Comparison of ENCODE assay signal across 9 mouse cellular contexts in genomic region chr17:3200328-3200727, GRCm38 (mm10).
A peak's percentile ranks its signal among the peaks of the same experiment; 100 is the strongest.
DNase-seq lines count a peak whose midpoint lies in the region; ATAC-seq lines count a peak whose summit lies in the region.
"Had no signal": no experiment of that assay in that cellular context is flagged by ENCODE, and none has a peak within 500 bp of the region (broad histone marks: within the 10 kb centered on the region; RNA-seq: fewer than 3 reads in every experiment).

No protein-coding gene starts in this region.

- intact Hi-C loops in heart, postnatal 10 days (cut with DNase I): no loop called here

- no peaks in the 10 kb centered on the region for H3K9me3 ChIP-seq in midbrain, embryonic 13.5 days
- no peaks in the 10 kb centered on the region for H3K9me3 ChIP-seq in midbrain, embryonic 16.5 days (replicated peaks; ENCODE audit: control insufficient read depth, low read length, poor library complexity, severe bottlenecking)
- H3K9me3 ChIP-seq: lung, embryonic 15.5 days had no signal

- 95% methylated on average over 8 of the region's 8 CpGs for whole genome bisulfite sequencing in midbrain, embryonic 13.5 days
- WGBS in midbrain, embryonic 16.5 days: 86% methylated on average over 8 of the region's 8 CpGs

- H3K27me3 ChIP-seq in midbrain, embryonic 13.5 days: no peaks in the 10 kb centered on the region
- H3K27me3 ChIP-seq in midbrain, embryonic 16.5 days (ENCODE audit: control insufficient read depth, insufficient read depth, low read depth, low read length): no peaks in the 10 kb centered on the region
- H3K27me3 ChIP-seq: lung, embryonic 15.5 days had no signal

- no peak overlapping the region for H3K9ac ChIP-seq in midbrain, embryonic 13.5 days (replicated peaks)
- H3K9ac ChIP-seq in midbrain, embryonic 16.5 days (ENCODE audit: low read depth, low read length): no peak overlapping the region
- H3K9ac ChIP-seq: lung, embryonic 15.5 days had no signal

- ATAC-seq in midbrain, embryonic 13.5 days: 0 out of 2 replicates have a peak, but pooled peaks have one; percentile 14
- no peak for ATAC-seq in midbrain, embryonic 16.5 days
- no peak for ATAC-seq in megakaryocyte, adult 5-6 weeks (ENCODE audit: poor library complexity, severe bottlenecking)

- H3K4me2 ChIP-seq in midbrain, embryonic 13.5 days (replicated peaks): no peak overlapping the region
- no peak overlapping the region for H3K4me2 ChIP-seq in midbrain, embryonic 16.5 days (ENCODE audit: low read length)
- H3K4me2 ChIP-seq: lung, embryonic 15.5 days had no signal

- peak; percentile 31 for DNase-seq in adrenal gland, postnatal 10 days
- DNase-seq in adrenal gland, adult 18-20 months (ENCODE audit: low spot score in 2 of 2): no peak
- peak; percentile 44 for DNase-seq in heart, postnatal 10 days
- no peak for DNase-seq in thymus, postnatal 0 days (ENCODE audit: low spot score)
- no peak for DNase-seq in right cerebral cortex, postnatal 25 days

- peaks cover 51% of the 10 kb centered on the region for H3K36me3 ChIP-seq in midbrain, embryonic 13.5 days
- H3K36me3 ChIP-seq in midbrain, embryonic 16.5 days (ENCODE audit: control insufficient read depth, insufficient read depth, low read length): peaks cover 10% of the 10 kb centered on the region

- no peak overlapping the region for H3K4me3 ChIP-seq in midbrain, embryonic 13.5 days (replicated peaks)
- no peak overlapping the region for H3K4me3 ChIP-seq in midbrain, embryonic 16.5 days (ENCODE audit: low read depth, low read length)
- H3K4me3 ChIP-seq: lung, embryonic 15.5 days had no signal

- H3K27ac ChIP-seq in midbrain, embryonic 13.5 days: no peak overlapping the region
- H3K27ac ChIP-seq in midbrain, embryonic 16.5 days (ENCODE audit: low read length): no peak overlapping the region
- H3K27ac ChIP-seq: lung, embryonic 15.5 days had no signal

- H3K4me1 ChIP-seq in midbrain, embryonic 13.5 days (replicated peaks): no peaks in the 10 kb centered on the region
- no peaks in the 10 kb centered on the region for H3K4me1 ChIP-seq in midbrain, embryonic 16.5 days (ENCODE audit: control insufficient read depth, insufficient read depth, low read length)

Comparison
In these comparisons a context has a peak if more than half of its experiments do, and no peak if none do; other contexts are left out.
1. DNase-seq: peak in adrenal gland, postnatal 10 days (single experiment) and heart, postnatal 10 days (2 of 2); none in adrenal gland, adult 18-20 months (0 of 2), thymus, postnatal 0 days (single experiment) and right cerebral cortex, postnatal 25 days (single experiment).